In genomic region chr7:60139742-60140480, GRCm38 (mm10) we compare ENCODE assay signal across 7 mouse cellular contexts. TPM values are rescaled to one million over a fixed set of nuclear protein-coding genes. Genes with fewer than 3 reads are reported as not detected.
A peak's percentile ranks its signal among the peaks of the same experiment; 100 is the strongest.
DNase-seq lines count a peak whose midpoint lies in the region; ATAC-seq and TF ChIP-seq lines count a peak whose summit lies in the region.

Snrpn (minus strand) TSS chr7:60140219.

- no peak within 1 kb of the TSS for H3K9ac ChIP-seq in neural tube, embryonic 11.5 days (ENCODE audit: low read length)
- H3K9ac ChIP-seq in embryonic facial prominence, embryonic 15.5 days, result no peak within 1 kb of the TSS
- H3K9ac ChIP-seq in heart, postnatal 0 days (replicated peaks; ENCODE audit: low read depth, low read length), result no peak within 1 kb of the TSS

- H3K4me2 ChIP-seq in neural tube, embryonic 11.5 days (ENCODE audit: low read depth), result no peak within 1 kb of the TSS
- no peak within 1 kb of the TSS for H3K4me2 ChIP-seq in embryonic facial prominence, embryonic 15.5 days (replicated peaks)
- H3K4me2 ChIP-seq in heart, postnatal 0 days (ENCODE audit: low read depth, low read length), result no peak within 1 kb of the TSS

- H3K27ac ChIP-seq in neural tube, embryonic 11.5 days (ENCODE audit: low read depth, low read length), result no peak within 1 kb of the TSS
- no peak within 1 kb of the TSS for H3K27ac ChIP-seq in embryonic facial prominence, embryonic 15.5 days (replicated peaks)
- H3K27ac ChIP-seq in heart, postnatal 0 days (ENCODE audit: low read depth), result no peak within 1 kb of the TSS

- H3K4me1 ChIP-seq in neural tube, embryonic 11.5 days (ENCODE audit: control insufficient read depth, insufficient read depth, low read length), result no peaks in the 10 kb centered on the region
- H3K4me1 ChIP-seq in embryonic facial prominence, embryonic 15.5 days, result no peaks in the 10 kb centered on the region
- H3K4me1 ChIP-seq in heart, postnatal 0 days (ENCODE audit: control insufficient read depth, insufficient read depth), result no peaks in the 10 kb centered on the region

- no peak for DNase-seq in neural tube, embryonic 11.5 days (ENCODE audit: low spot score)
- DNase-seq in neural tube, embryonic 10.5 days (ENCODE audit: extremely low spot score, low spot score), result no peak
- no peak for DNase-seq in heart, postnatal 0 days (ENCODE audit: low spot score)
- peak; percentile 13 for DNase-seq in left cerebral cortex, postnatal 4 days
- DNase-seq in right cerebral cortex, postnatal 25 days, result peak; percentile 4
- no peak for DNase-seq in urinary bladder, postnatal 25 days (ENCODE audit: low spot score)

- ATAC-seq in neural tube, embryonic 11.5 days (ENCODE audit: insufficient read depth, low FRiP score, low TSS enrichment), result no peak
- no peak for ATAC-seq in embryonic facial prominence, embryonic 15.5 days (ENCODE audit: insufficient number of reproducible peaks, low FRiP score, low TSS enrichment, low read depth)
- ATAC-seq in heart, postnatal 0 days (ENCODE audit: insufficient read depth, low read depth), result no peak

- H3K27me3 ChIP-seq in neural tube, embryonic 11.5 days (ENCODE audit: control insufficient read depth, insufficient read depth, low read length), result no peaks in the 10 kb centered on the region
- H3K27me3 ChIP-seq in embryonic facial prominence, embryonic 15.5 days, result no peaks in the 10 kb centered on the region
- H3K27me3 ChIP-seq in heart, postnatal 0 days (ENCODE audit: control insufficient read depth, insufficient read depth, low read length), result no peaks in the 10 kb centered on the region

- TF ChIP-seq EP300 in heart, postnatal 0 days (IDR thresholded peaks at IDR 0.05; ENCODE audit: low read depth), result no peak

- WGBS in neural tube, embryonic 11.5 days, result 63% methylated on average over 4 of the region's 4 CpGs
- 63% methylated on average over 4 of the region's 4 CpGs for WGBS in embryonic facial prominence, embryonic 15.5 days
- WGBS in heart, postnatal 0 days, result 48% methylated on average over 4 of the region's 4 CpGs

- intact Hi-C loops in left cerebral cortex, postnatal 4 days (cut with DNase I), result no loop called here

- no peaks in the 10 kb centered on the region for H3K36me3 ChIP-seq in neural tube, embryonic 11.5 days (ENCODE audit: control insufficient read depth, insufficient read depth, low read length)
- no peaks in the 10 kb centered on the region for H3K36me3 ChIP-seq in embryonic facial prominence, embryonic 15.5 days
- H3K36me3 ChIP-seq in heart, postnatal 0 days (replicated peaks; ENCODE audit: control insufficient read depth, insufficient read depth, low read length), result no peaks in the 10 kb centered on the region

- no peaks in the 10 kb centered on the region for H3K9me3 ChIP-seq in neural tube, embryonic 11.5 days (ENCODE audit: control insufficient read depth, low read length)
- no peaks in the 10 kb centered on the region for H3K9me3 ChIP-seq in embryonic facial prominence, embryonic 15.5 days (replicated peaks)
- 0 out of 2 replicates have a peak, but pooled peaks cover 1% of the 10 kb centered on the region for H3K9me3 ChIP-seq in heart, postnatal 0 days (replicated peaks; ENCODE audit: control insufficient read depth, low read length)

- H3K4me3 ChIP-seq in neural tube, embryonic 11.5 days (ENCODE audit: low read depth, low read length), result no peak within 1 kb of the TSS
- H3K4me3 ChIP-seq in embryonic facial prominence, embryonic 15.5 days (replicated peaks), result no peak within 1 kb of the TSS
- H3K4me3 ChIP-seq in heart, postnatal 0 days (ENCODE audit: low read depth, low read length), result no peak within 1 kb of the TSS

- no peak for TF ChIP-seq CTCF in heart, postnatal 0 days (IDR thresholded peaks at IDR 0.05; ENCODE audit: low read depth)

RNA-seq across cellular contexts. Expression of gene Snrpn, which starts in this region (rescaled TPM):
- 192 and 220 TPM in 2 replicates for polyA plus RNA-seq in neural tube, embryonic 11.5 days (2014; fragmentation: Nextera tagmentation; extraction: Ambion mirVana)
- 30.0 and 30.3 TPM in 2 replicates for polyA plus RNA-seq in embryonic facial prominence, embryonic 15.5 days (2015; fragmentation: Nextera tagmentation; extraction: Ambion mirVana)
- total RNA-seq in heart, postnatal 0 days (2014; rRNA removed; ENCODE audit: low replicate concordance), result 25.5 and 27.2 TPM in 2 replicates
- polyA plus RNA-seq in heart, postnatal 0 days (2015; fragmentation: Nextera tagmentation; extraction: Ambion mirVana), result 71.8 and 84.1 TPM in 2 replicates
- 100 to 1,000 TPM; 484 to 496 TPM for total RNA-seq in left cerebral cortex, postnatal 4 days (2021)

Comparison
In these comparisons a context has a peak if more than half of its experiments do, and no peak if none do; other contexts are left out.
1. RNA of gene Snrpn (total RNA-seq): 484 to 496 TPM in left cerebral cortex, postnatal 4 days; 25.5 to 27.2 TPM in heart, postnatal 0 days; every median in the first group is over 10 times any median in the second.
2. DNase-seq: peak in left cerebral cortex, postnatal 4 days (single experiment) and right cerebral cortex, postnatal 25 days (single experiment); none in neural tube, embryonic 11.5 days (single experiment), neural tube, embryonic 10.5 days (single experiment), heart, postnatal 0 days (single experiment) and urinary bladder, postnatal 25 days (single experiment).